Mouse (Mus musculus) spleen, postnatal 10 days (tissue): ENCODE results near the gene Tssc4.

Experiments used
- DNase-seq, 2 experiments: peaks; one replicate each; pipeline ENCODE4 v3.0.0; 2021 to 2022; ENCODE audit warnings: low spot score in 2 of 2

Tssc4 gene

GRCm38 (mm10) chr7:143068316-143068881 lies 650 bp upstream of the Tssc4 start:
- DNase-seq, result peak in 1 of 2 experiments; percentile 45

GRCm38 (mm10) chr7:143069751-143070400 lies 827 bp downstream of the Tssc4 start:
- DNase-seq, result peak in 1 of 2 experiments; percentile 59

- DNase-seq, result no peak
Measured at GRCm38 (mm10) chr7:143070506-143071070, 1.5 kb downstream of the Tssc4 start.

- DNase-seq, result no peak
Measured at GRCm38 (mm10) chr7:143072605-143073004, 3.6 kb downstream of the Tssc4 start.

- peak in 1 of 2 experiments; percentile 67 for DNase-seq
Measured at GRCm38 (mm10) chr7:143073086-143073485, 4.0 kb downstream of the Tssc4 start.

- no peak for DNase-seq
Measured at GRCm38 (mm10) chr7:143075394-143075793, 6.3 kb downstream of the Tssc4 start.

- no peak for DNase-seq
Measured at GRCm38 (mm10) chr7:143077351-143077750, 8.3 kb downstream of the Tssc4 start.

- DNase-seq, result no peak
Measured at GRCm38 (mm10) chr7:143082024-143082423, 13.0 kb downstream of the Tssc4 start.

GRCm38 (mm10) chr7:143083708-143084107 lies 14.7 kb downstream of the Tssc4 start:
- no peak for DNase-seq

GRCm38 (mm10) chr7:143086366-143086765 lies 17.3 kb downstream of the Tssc4 start:
- DNase-seq, result peak; percentile 67 to 87

- no peak for DNase-seq
Measured at GRCm38 (mm10) chr7:143087070-143087579, 18.1 kb downstream of the Tssc4 start.

- no peak for DNase-seq
Measured at GRCm38 (mm10) chr7:143093847-143094246, 24.8 kb downstream of the Tssc4 start.

- DNase-seq, result peak in 1 of 2 experiments; percentile 71
Measured at GRCm38 (mm10) chr7:143094592-143095553, 25.8 kb downstream of the Tssc4 start, which contains the start of gene Trpm5. Gene Trpm5, minus strand, starts transcription at chr7:143094642.

- no peak for DNase-seq
Measured at GRCm38 (mm10) chr7:143095554-143095907, 26.5 kb downstream of the Tssc4 start.

- DNase-seq, result no peak
Measured at GRCm38 (mm10) chr7:143100759-143101158, 31.7 kb downstream of the Tssc4 start.

- DNase-seq, result no peak
Measured at GRCm38 (mm10) chr7:143105258-143105897, 36.3 kb downstream of the Tssc4 start.

GRCm38 (mm10) chr7:143106062-143106461 lies 37.0 kb downstream of the Tssc4 start, which contains the start of gene Kcnq1:
Gene Kcnq1, plus strand, starts transcription at chr7:143106362.
- no peak for DNase-seq

- DNase-seq, result no peak
Measured at GRCm38 (mm10) chr7:143106672-143107465, 37.8 kb downstream of the Tssc4 start.

- no peak for DNase-seq
Measured at GRCm38 (mm10) chr7:143108200-143108599, 39.2 kb downstream of the Tssc4 start.

- DNase-seq, result no peak
Measured at GRCm38 (mm10) chr7:143108996-143109660, 40.1 kb downstream of the Tssc4 start.
